Mouse (Mus musculus): Measurements from ENCODE around the gene Pcsk7. TPM values are rescaled to one million over a fixed set of nuclear protein-coding genes. Genes with fewer than 3 reads are reported as not detected.

Gene Pcsk7
- polyA plus RNA-seq, 1 experiment from 2014 or later, result 19.7 TPM

DNA sequence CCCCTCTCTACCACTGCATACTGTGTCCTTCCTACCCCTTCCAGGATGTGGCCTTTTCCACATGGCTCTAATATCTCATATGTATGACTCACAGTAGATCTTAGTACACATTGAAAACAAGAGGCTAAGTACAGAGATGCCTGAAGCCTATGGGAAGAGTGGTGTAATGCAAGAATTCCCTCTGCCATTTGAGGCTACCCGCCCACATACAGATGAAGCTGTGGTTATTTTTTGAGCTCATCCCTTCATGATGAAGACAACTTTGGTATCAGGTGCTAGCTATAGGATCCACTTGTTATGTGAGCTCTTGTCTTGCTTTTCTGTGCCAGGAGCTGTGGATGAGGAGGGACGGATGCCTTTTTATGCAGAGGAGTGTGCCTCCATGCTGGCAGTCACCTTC, 9.4 kb downstream of the Pcsk7 start:
- no peak for TF ChIP-seq EP300 (optimal IDR thresholded peaks at IDR 0.05)
- no peak for TF ChIP-seq CTCF (IDR thresholded peaks at IDR 0.05; ENCODE audit: low read depth)
- Histone ChIP-seq H3K27ac (replicated peaks) (no peak overlapping the region), H3K36me3 (ENCODE audit: control insufficient read depth, insufficient read depth, low read length) (peaks cover 30% of the 10 kb centered on the region), H3K4me3 (ENCODE audit: low read depth, low read length) (no peak overlapping the region), H3K4me1 (replicated peaks; ENCODE audit: control insufficient read depth, insufficient read depth) (no peaks in the 10 kb centered on the region), H3K9ac (ENCODE audit: low read length) (no peak overlapping the region), H3K9me3 (ENCODE audit: control insufficient read depth, low read length) (no peaks in the 10 kb centered on the region), H3K4me2 (replicated peaks; ENCODE audit: low read depth) (no peak overlapping the region), H3K27me3 (ENCODE audit: control insufficient read depth, insufficient read depth, low read length) (no peaks in the 10 kb centered on the region)
- ATAC-seq (ENCODE audit: low FRiP score, low TSS enrichment), result no peak
- 87% methylated on average over 2 of the region's 2 CpGs for WGBS
- DNase-seq (ENCODE audit: low spot score), result no peak

DNA sequence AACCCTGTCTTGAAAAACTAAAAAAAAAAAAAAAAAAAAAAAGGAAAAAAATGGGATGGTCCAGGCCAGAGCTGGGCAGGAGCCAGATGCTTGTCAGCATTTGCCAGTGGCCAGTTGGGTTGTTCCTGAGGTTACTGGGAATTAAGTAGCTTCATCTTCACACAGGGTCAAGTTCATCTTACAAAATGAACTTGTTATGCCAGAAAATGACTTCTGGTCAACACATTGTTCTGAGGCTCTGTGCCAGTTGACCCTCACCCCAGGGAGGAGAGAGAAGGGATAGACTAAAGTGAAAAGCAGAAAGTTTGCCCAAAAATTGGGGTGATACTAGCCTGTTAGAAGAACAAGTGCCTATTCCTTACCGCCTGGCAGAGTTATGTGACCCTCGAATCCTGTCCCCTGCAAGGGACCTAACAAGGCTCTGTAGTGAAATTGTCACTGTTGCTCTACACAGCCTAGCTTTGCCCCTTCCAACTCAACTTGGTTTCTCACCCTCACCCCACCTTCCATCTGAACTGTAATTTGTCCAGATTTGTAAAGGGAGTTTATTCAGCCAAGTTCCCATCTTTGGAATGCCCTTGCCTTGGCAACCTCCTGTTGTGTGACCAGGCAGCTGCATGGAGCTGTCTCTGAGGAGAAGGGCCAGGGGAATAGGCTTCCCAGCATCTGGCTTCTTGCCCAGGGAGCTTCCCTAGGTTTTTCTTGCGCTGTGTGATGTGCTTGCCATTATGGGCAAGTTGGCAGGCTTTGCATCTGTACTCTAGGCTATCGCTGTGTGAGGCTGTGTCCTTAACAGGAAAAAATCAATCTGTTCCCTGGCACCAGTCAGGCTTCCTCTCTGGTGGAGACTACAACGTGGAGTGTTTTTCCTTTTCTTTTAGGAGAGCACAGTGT, 11.0 kb downstream of the Pcsk7 start:
- no peak overlapping the region for H3K4me2 ChIP-seq (replicated peaks; ENCODE audit: low read depth)
- ATAC-seq (ENCODE audit: low FRiP score, low TSS enrichment) (peak; percentile 46; the same call in 1 of the 2 replicates), DNase-seq (ENCODE audit: low spot score) (no peak)
- H3K4me1 ChIP-seq (replicated peaks; ENCODE audit: control insufficient read depth, insufficient read depth), result 0 out of 2 replicates have a peak, but pooled peaks cover 2% of the 10 kb centered on the region
- WGBS, result 64% methylated on average over 5 of the region's 5 CpGs
- H3K9ac ChIP-seq (ENCODE audit: low read length), result no peak overlapping the region
- peak overlapping the region; percentile 61 for H3K27ac ChIP-seq (replicated peaks)
- no peaks in the 10 kb centered on the region for H3K9me3 ChIP-seq (ENCODE audit: control insufficient read depth, low read length)
- H3K4me3 ChIP-seq (ENCODE audit: low read depth, low read length), result no peak overlapping the region
- peaks cover 26% of the 10 kb centered on the region for H3K36me3 ChIP-seq (ENCODE audit: control insufficient read depth, insufficient read depth, low read length)
- TF ChIP-seq EP300 (optimal IDR thresholded peaks at IDR 0.05) (no peak), CTCF (IDR thresholded peaks at IDR 0.05; ENCODE audit: low read depth) (no peak)
- no peaks in the 10 kb centered on the region for H3K27me3 ChIP-seq (ENCODE audit: control insufficient read depth, insufficient read depth, low read length)

DNA sequence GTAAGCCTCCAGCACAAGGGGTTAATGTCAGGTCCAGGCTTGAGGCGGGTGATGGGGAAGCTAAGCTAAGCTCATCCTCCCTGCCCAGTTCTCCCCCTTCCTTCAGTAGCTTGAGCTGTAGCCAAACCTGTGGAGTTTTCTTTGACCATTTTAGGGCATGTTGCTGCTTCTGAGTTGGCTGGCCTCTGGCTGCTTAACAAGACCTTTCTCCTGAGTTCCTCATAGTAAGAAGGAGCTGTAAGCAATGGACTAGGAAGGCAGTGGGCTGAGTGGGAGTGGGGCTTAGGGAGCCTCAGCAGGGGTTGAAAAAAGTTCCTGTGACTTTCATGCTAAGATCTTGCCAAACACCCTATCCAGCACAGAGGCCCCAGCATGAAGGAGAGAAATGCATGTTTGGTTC, 13.6 kb downstream of the Pcsk7 start:
- Histone ChIP-seq H3K4me1 (replicated peaks; ENCODE audit: control insufficient read depth, insufficient read depth) (0 out of 2 replicates have a peak, but pooled peaks cover 2% of the 10 kb centered on the region), H3K27me3 (ENCODE audit: control insufficient read depth, insufficient read depth, low read length) (no peaks in the 10 kb centered on the region), H3K4me2 (replicated peaks; ENCODE audit: low read depth) (no peak overlapping the region), H3K36me3 (ENCODE audit: control insufficient read depth, insufficient read depth, low read length) (peaks cover 17% of the 10 kb centered on the region), H3K9ac (ENCODE audit: low read length) (no peak overlapping the region), H3K27ac (replicated peaks) (peak overlapping the region; percentile 61), H3K4me3 (ENCODE audit: low read depth, low read length) (no peak overlapping the region), H3K9me3 (ENCODE audit: control insufficient read depth, low read length) (no peaks in the 10 kb centered on the region)
- no peak for DNase-seq (ENCODE audit: low spot score)
- 21% methylated on average over 1 of the region's 1 CpGs for WGBS
- peak; percentile 78; the same call in 1 of the 2 replicates for ATAC-seq (ENCODE audit: low FRiP score, low TSS enrichment)
- TF ChIP-seq EP300 (optimal IDR thresholded peaks at IDR 0.05) (peak; percentile 89), CTCF (IDR thresholded peaks at IDR 0.05; ENCODE audit: low read depth) (no peak)

DNA sequence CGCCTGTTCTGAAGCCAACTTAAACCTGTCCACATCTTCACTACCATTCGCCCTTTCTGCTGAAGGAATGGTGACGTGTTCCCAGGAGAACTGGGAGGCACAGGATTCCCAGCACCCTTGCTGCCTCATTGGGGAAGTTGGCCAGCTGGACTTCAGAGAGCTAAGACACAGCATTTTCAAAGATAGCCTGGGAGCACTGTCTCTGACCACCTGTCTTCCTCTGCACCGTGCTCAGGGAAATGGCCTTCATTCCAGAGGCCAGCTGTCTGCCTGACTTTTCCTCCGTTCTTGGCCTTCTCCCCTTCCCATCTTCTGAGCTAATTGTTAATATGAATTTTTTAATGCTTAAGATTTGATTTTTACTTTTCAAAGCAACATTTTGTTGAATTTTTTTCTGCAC, 23.0 kb downstream of the Pcsk7 start:
- H3K9me3 ChIP-seq (ENCODE audit: control insufficient read depth, low read length), result no peaks in the 10 kb centered on the region
- peaks cover 26% of the 10 kb centered on the region for H3K36me3 ChIP-seq (ENCODE audit: control insufficient read depth, insufficient read depth, low read length)
- no peaks in the 10 kb centered on the region for H3K27me3 ChIP-seq (ENCODE audit: control insufficient read depth, insufficient read depth, low read length)
- no peak overlapping the region for H3K4me3 ChIP-seq (ENCODE audit: low read depth, low read length)
- DNase-seq (ENCODE audit: low spot score), result no peak
- WGBS, result 76% methylated on average over 5 of the region's 5 CpGs
- no peak overlapping the region for H3K27ac ChIP-seq (replicated peaks)
- no peak for TF ChIP-seq CTCF (IDR thresholded peaks at IDR 0.05; ENCODE audit: low read depth)
- H3K4me1 ChIP-seq (replicated peaks; ENCODE audit: control insufficient read depth, insufficient read depth), result no peaks in the 10 kb centered on the region
- no peak overlapping the region for H3K9ac ChIP-seq (ENCODE audit: low read length)
- H3K4me2 ChIP-seq (replicated peaks; ENCODE audit: low read depth), result no peak overlapping the region
- ATAC-seq (ENCODE audit: low FRiP score, low TSS enrichment), result no peak

DNA sequence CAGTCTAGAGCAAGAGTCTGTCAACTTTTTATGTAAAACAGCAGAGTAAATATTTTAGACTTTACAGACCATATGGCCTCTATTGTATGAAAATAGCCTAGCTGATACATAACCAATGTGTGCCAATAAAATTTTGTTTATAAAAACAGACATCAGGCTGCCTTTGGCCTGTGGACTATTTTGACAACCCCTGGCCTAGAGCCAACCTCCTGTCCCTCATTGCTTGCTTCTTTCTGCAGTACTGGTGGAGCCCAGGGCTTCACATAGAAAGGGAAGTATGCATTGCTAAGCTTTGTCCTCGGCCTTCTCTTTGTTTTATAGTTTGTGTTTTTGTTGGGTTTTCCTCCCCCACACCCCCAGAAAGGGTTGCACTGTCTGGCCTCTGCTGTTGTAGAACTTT, 25.7 kb downstream of the Pcsk7 start:
- Histone ChIP-seq H3K4me2 (replicated peaks; ENCODE audit: low read depth) (peak overlapping the region; percentile 54), H3K27ac (replicated peaks) (peak overlapping the region; percentile 82), H3K36me3 (ENCODE audit: control insufficient read depth, insufficient read depth, low read length) (peaks cover 19% of the 10 kb centered on the region), H3K4me1 (replicated peaks; ENCODE audit: control insufficient read depth, insufficient read depth) (no peaks in the 10 kb centered on the region), H3K9ac (ENCODE audit: low read length) (peak overlapping the region; percentile 71), H3K4me3 (ENCODE audit: low read depth, low read length) (peak overlapping the region; percentile 39), H3K27me3 (ENCODE audit: control insufficient read depth, insufficient read depth, low read length) (no peaks in the 10 kb centered on the region), H3K9me3 (ENCODE audit: control insufficient read depth, low read length) (no peaks in the 10 kb centered on the region)
- 36% methylated on average over 1 of the region's 1 CpGs for WGBS
- no peak for ATAC-seq (ENCODE audit: low FRiP score, low TSS enrichment)
- TF ChIP-seq CTCF (IDR thresholded peaks at IDR 0.05; ENCODE audit: low read depth), result no peak
- TF ChIP-seq EP300 (optimal IDR thresholded peaks at IDR 0.05), result no peak
- DNase-seq (ENCODE audit: low spot score), result no peak

Measured in stomach, postnatal 0 days (tissue).